Mouse (Mus musculus) kidney, postnatal 14 days (tissue): ENCODE results near the gene Scd3.

Source experiments
- DNase-seq: peaks from one replicate; pipeline ENCODE4 v3.0.0; 2022; ENCODE audit warnings: mixed read lengths

Scd3 gene

DNA sequence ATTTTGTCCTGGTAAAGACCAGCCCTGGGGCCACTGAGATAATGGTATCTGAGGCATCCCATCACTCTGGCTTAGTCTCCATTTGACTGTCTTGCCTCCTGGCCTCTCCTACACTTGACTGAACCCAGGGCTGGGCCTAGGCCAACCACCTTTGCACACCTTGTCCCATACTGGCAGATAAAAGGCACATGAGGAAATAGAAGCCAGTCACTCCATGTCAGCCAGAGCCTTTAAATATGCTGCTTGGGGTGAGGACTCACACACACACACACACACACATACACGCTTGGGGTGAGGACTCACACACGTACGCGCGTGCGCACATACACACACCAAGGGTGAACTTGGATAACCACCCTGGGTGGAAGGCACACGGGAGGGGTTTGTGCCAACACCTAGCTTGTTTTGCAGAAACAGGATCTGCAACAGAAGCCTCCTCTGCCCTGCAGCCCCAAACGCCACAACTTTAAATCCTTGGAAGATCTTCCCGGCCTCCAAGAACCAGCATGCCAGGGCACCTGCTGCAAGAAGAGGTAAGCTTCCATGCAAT is at the start of gene Scd3:
Gene Scd3 (plus strand): TSS at position 255 of the 550 bp plus-strand sequence.
- no peak for DNase-seq

GRCm38 (mm10) chr19:44153781-44154180 is 49.3 kb upstream of the Scd3 start:
- no peak for DNase-seq

DNA sequence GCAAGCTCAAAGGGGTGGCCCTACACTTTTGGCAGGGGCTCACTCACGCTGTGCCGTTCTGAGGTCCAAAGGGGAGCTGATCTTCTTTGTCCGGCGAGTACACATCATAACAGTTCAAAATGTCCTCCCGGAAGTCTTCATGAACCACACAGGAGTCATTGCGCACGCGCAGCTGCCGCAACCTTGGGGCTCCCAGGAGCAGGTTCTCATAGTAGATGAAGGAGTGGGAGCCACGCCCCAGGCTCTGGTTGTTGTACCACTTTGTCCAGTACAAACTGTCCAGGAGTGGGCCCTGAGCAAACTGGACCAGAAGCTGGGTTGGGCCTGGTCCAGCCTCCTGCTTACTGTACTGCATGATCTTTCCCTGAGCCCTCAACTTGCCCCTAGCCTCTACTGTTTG is 46.1 kb upstream of the Scd3 start:
- DNase-seq: no peak

DNA sequence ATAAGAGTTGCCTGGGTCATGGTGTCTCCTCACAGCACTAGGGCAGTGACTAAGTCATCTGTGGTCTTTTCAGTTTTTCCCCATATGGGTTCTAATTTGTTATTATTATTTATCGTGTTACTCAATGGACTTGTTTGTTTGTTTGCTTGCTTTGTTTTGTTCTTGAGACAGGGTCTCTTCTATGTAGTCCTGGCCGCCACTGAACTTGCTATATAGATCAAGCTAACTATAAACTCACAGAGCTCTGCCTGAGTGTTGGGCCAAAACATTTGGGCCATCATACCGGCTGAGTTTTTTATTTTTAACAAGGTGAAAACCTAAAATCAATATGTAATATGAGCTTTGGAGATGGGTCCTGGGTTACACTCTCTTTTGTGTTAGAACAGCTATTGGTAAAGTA is 43.7 kb upstream of the Scd3 start:
- DNase-seq: no peak

DNA sequence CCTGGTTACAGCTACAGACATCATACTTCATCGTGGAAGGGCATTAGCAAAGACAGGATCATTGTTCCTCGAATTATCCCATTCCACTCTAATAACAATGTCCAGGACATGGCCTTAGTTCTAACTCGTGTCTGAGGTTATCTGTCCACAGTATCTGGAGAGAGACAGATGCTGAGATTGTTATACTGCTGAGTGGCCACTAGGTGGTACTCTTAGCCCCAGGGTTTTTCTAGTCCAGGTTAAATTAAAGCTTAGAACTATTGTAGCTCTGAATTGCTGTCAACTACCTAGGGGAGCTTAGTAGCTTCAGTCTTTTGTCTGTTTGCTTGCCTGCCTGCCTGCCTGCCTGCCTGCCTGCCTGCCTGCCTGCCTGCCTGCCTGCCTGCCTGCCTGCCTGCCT is 41.6 kb upstream of the Scd3 start:
- no peak for DNase-seq

GRCm38 (mm10) chr19:44174835-44175234 is 28.2 kb upstream of the Scd3 start:
- no peak for DNase-seq

DNA sequence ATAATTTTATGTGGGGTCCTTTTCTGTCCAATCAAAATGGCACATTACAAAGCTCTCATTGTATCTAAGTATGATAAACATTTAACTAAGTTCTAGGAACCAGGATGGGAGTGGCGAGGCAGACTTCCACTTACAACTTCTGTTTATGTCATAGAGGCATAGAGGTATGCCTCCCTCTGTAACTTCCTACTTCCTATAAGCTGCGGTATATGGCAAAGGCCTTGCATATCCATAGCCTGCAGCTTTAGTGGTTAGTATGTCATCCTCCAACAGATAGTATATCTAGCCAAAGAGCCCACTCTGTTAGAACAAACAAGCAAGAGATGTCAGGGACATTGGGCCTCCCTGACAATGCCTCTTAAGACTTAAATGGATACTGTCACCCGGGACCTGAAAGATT is 26.3 kb upstream of the Scd3 start:
- no peak for DNase-seq

- no peak for DNase-seq
Observed at GRCm38 (mm10) chr19:44180502-44180901, 22.6 kb upstream of the Scd3 start.

- no peak for DNase-seq
Observed at GRCm38 (mm10) chr19:44183968-44184367, 19.1 kb upstream of the Scd3 start.

DNA sequence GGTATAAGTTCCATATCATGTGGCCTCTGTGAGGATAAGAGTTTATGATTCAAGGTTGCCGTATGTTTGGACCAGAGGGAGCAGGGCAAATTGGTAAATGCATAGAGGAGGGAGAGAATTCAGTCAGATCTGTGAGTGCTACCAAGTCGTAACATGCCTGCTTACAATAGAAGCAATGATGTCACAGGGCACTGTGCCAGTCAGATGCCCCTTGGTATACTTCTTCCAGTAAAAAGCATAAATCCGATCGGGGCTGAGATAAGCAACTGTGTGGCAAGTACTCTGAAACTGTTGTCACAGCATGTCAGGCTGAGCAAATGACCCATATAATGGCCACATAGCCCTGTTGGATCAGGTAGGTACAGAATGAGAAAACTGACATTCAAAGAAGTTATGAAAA is 14.0 kb upstream of the Scd3 start:
- no peak for DNase-seq

DNA sequence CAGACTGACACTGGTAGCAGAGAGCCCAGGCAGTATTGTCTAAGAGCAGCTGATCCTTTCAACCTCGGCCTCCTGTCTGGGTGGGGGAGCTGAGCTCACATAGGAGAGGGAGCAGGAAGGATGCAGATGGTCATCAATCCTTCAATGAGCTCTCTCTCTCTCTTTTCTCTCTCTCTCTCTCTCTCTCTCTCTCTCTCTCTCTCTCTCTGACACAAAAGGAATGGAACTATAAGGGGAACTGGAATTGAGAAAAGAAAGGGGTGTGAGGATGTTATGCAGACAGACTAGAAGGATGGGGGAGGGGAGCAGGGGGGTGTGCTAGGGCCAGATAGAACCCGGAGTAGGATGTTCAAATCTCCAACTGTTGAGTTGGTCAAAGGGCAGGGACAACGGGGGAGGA is 10.7 kb upstream of the Scd3 start, which contains the start of gene Pkd2l1:
Gene Pkd2l1 (minus strand): TSS at position 101 of the 400 bp plus-strand sequence.
- DNase-seq: no peak

- peak; percentile 8 for DNase-seq
Observed at GRCm38 (mm10) chr19:44193906-44194305, 9.2 kb upstream of the Scd3 start.

GRCm38 (mm10) chr19:44195138-44195537 is 7.9 kb upstream of the Scd3 start:
- DNase-seq: peak; percentile 61

DNA sequence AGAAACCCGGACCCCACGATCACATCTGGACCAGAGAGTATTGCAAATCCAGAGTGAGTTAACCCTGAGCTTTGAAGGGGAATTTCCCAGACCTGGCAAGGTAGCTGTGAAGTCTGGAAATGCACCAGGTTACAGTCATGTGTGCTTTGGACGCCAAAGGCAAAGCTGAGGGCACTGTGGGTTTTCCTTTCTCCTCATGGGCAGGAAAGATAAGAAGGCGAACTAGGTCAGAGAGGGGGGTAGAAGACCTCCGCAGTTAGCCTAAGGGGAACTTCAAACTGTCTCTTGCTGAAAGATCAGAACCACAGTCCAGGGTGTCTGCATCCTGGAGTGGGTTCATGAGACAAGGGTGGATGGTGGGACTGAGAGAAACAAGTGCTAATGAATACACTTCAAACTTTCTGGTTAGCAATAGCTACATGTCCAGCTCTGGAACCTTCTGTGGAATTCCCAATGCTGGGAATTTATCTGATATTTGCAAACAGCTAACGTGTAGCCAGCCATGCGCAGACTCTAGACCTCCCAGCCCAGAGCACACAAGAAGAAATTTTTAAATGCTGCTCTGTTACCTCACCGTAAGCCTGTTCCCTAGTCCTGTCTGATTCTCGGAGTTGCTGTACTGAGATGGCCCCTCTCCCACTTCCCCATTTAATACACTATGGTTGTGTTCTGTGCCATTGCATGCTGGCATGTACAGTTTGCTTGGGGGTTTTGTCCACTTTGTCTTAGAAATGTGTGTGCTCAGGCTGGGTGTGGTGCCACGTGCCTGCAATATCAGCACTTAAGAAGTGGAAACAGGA is 5.8 kb upstream of the Scd3 start:
- DNase-seq: no peak

DNA sequence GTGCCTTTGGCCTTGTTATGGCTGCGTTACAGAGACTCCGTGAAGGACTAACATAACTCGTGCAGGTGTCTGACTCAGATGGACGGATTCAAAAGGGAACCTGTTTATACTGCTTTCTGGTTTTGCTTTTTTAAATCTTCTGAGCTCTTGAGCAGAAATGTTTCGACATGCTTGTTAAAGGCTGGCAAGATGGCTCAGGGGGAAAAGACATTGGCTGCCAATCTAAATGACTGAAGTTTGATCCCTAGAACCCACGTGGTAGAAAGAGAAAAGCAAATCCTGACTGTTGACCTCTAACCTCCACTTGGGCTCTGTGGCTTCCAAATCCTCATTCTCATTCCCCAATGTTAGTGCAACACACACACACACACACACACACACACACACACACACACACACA is 4.6 kb upstream of the Scd3 start:
- DNase-seq: no peak

DNA sequence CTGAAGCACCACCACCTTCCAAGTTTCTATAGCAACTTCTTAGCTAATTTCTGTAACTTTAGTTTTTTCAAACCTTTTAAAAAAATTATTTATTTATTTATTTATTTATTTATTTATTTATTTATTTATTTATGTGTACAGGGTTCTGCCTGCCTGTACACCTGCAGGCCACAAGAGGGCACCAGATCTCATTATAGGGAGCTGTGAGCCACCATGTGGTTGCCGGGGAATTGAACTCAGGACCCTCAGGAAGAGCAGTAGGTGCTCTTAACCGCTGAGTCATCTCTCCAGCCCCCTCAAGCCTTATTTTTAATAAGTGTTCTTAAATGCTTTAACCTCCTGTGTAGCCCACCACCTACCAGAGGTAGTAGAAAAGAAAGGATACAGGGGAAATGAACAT is 4.1 kb upstream of the Scd3 start:
- DNase-seq: peak; percentile 7

DNA sequence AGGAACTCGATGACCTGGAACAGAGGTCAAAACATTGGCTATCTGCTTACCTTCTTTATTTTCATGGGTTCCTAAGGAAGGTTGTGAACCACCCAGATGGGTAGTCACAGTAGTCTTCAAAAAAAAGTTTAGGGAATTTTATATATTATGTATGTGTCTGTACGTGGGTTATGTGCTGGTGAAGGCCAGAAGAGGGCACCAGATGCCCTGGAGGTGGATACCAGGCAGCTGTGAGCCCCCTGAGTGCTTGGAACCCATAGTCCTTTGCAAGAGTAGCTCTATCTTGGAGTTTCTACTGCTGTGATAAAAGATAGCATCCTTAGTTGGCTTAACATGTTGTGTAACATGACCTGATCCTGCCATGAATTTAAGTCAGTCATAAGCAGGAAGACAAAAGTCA is 4.0 kb downstream of the Scd3 start:
- DNase-seq: no peak

- no peak for DNase-seq
Observed at GRCm38 (mm10) chr19:44215255-44215654, 12.2 kb downstream of the Scd3 start.

DNA sequence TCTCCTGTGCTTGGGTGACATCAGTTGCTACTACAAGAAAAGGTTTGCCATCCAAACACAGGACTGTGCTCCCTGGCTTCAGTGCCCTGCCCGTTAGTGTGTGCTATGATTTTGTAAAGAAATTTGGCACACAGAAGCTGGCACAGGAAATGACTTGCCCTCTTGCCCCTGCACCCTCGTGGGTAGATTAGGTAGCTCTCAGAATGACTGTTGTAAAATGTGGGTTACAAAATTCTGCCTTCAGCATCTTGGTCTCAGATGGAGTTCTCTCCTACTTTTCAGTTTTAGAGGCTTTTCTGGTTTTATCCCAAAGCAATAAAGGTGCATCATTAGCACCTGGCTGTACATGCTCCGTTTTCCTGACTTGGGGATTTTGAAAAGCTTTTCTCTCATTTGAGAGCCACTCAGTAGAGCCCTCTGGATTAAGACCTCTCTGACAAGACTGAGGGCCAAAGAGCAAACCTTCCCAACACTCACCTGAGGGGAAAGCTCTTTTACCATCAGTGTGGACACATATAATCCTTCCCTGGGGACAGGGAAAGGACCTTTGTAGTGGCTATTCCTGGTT is 15.0 kb downstream of the Scd3 start:
- no peak for DNase-seq

DNA sequence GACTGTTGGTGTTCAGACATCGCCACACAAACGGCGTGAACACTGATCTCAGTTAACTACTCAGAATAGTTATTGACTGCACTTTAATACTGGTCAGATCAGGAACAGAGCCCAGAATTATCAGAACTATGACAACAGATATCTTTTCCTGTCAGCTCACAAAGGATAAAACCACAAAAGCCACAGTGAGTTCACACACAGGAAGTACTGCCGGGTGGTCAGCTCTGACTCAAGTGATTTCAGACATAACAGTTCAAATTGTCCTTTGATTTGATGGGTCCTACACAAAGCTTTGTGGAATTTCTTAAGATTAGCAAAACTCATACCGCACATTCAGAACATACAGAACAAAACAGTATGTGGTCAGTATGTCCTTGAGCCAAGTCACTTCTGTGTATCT is 22.7 kb downstream of the Scd3 start:
- no peak for DNase-seq

DNA sequence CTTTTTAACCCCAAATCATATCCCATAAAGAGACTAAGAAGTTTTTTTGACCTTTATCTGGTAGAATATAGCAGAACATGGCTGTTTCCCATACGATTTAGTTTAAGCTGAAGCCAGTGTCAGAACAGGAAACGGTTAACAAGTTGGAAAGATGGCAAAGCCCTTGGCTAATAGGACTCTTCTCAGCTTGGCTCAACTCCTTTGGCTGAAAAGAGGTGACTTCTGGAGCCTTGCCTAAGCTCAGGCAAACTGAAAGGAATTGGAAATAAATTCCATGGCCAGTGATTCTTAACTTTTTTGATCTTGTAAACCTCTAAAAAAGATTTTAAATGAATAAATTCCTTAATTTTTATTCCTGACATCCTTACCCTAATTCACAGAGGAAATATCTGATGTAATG is 26.7 kb downstream of the Scd3 start:
- DNase-seq: no peak

DNA sequence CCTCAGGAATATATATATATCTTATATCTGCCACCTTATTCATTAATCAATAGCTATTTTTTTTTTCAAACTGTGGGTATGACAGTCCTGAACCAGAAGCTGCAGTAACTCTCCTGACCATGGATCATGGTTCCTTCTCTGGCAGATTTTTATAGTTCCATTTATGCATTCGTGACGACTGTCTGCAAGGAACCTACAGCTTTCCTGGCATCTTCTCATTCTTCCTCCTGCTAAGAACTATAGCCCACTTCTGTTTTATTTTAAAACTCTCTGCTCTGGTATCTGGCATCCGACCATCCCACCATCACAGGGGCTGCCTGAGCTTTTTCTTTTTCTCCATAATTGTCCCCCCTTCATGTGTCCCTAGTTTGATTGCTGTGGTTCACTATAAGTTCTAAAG is 27.1 kb downstream of the Scd3 start:
- DNase-seq: no peak

DNA sequence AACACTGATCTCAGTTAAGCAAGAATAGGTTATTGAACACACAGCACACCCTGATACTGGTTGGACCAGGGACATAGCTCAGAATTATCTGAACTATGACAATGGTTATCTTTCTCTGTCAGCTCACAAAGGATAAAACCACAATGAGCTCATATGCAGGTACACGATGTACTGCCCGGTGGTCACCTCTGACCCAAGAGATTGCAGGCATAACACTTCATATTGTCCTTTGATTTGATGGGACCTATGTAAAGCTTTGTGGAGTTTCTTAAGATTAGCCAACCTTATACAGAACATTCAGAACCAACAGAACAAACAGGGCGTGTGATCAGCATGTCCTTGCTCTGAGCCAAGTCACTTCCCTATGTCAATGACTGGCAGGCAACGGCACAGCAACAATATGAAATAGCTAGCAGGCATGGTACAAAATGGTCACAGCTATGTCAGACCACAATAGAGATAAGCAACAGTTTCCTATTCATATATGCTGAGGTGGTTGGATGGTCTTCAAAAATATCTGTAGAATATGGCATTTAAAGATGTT is 28.6 kb downstream of the Scd3 start:
- DNase-seq: no peak

GRCm38 (mm10) chr19:44237471-44238006 is 34.5 kb downstream of the Scd3 start:
- DNase-seq: no peak
